Mouse (Mus musculus) c-Kit-positive CD71-positive TER-119-negative erythroid progenitor cells, embryonic 14.5 days (primary cell): ENCODE data around the gene Cacna2d1.

ENCODE experiments used
- DNase-seq: peaks from one replicate; pipeline ENCODE4 v3.0.0-alpha.2; 2013; ENCODE audit warnings: low read depth

Cacna2d1 gene

DNA sequence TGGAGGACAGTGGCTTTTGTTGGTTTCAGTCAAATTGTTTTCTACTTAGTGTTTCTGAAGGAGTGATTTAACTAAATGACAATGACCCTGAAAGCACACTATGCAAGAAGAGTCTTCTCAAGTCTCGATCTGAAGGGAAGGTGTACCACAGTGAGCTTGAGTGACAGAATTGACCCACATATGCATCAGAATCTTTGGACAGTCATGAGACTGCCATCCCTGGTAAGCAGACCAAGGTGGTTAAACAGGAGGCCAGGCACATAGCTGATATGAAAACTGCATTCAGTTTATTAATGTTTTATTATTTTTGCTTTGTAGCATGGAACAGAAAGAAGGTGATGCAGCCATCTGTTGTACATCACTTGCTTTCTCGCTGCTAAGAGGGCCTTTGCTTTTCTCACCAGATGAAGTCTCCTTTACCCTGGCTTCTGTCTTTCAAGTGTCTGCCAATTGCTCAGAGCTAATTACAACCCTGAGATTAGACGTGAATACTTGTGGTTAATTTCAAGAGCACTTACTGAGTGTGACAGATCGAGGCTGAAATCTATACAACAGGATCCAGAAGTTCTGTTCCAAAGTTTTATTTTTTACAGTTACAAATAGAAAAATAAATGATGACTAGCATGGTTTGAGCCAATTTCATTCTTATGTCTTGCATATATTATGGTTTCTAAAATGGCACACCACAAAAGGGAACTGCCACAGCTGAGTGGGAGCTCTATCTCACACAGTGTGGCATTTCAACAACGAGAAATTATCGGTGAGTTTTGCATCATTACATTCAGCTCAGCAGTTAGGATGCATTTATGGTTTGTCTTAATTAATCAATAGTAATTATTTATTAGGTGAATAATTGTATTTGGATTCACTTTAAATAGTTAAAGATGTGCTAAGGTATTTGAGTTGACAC is 221.1 kb downstream of the Cacna2d1 start:
- DNase-seq = no peak

DNA sequence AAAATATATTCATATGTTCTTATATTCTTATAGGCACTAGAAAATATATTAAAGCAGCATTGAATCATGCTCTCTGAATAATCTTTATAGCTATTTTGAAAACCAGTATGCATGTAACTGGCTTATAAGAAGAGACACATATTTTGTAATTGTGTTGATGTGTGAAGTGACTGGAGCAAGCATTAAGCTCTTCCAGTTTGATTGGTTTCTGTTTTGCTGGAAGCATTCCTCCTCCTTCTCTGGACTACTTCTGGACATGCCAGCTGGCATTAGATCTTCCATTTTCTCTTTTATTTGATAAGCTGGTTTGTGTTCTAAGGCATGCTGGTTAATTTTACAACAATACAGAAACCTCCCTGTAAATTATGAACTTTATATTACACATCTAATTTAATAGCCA is 228.8 kb downstream of the Cacna2d1 start:
- DNase-seq = no peak

DNA sequence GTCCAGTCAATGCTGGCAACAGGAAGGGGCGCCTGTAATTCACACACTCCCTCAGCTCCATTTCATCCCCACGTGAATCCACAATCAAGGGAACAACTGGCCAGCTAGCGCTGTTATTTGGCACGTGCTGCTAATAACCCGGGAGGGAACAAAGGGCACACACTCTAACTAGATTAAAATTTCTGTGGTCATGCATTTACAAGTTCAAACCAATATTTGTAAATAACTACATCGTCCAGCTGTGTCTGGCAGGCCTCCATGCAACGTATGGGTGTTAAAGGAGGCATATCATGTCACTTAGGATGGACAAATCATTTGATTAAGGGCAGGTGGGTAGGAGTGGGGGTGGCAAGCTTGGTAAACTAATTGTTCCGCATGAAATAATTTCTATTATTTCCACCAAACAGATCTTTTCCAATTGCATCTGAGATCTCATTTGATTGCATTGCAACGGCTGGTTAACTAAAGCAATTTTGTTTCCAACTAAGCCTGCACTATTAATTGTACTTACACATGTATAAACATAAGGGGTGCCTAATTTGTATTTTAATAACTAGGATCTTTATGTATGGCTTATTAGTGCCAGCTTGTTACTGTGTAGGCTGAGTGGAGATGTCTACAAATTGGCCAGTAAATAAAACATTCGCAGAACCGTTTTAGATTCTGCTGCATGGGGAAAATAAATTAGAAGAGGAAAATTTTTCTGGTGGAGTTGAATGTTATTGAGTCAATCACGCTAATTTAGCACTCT is 231.8 kb downstream of the Cacna2d1 start:
- no peak for DNase-seq

DNA sequence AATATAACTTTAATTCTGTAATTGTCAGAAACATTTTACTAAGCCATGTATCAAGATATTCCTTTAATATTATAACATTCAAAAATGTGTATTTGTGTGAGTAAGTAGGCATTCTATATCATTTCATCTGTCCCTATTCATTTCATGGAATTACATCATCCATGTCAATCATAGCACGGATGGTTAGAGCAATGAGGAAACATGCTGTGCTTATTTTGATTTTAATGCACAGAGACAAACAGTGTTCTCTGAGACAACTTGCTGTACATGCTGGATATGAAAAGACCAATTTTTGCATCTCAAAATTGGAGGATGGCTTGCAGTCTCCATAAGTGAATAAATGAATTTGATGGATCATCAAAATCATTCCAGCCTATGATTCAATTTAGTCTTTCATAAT is 232.4 kb downstream of the Cacna2d1 start:
- DNase-seq = no peak

DNA sequence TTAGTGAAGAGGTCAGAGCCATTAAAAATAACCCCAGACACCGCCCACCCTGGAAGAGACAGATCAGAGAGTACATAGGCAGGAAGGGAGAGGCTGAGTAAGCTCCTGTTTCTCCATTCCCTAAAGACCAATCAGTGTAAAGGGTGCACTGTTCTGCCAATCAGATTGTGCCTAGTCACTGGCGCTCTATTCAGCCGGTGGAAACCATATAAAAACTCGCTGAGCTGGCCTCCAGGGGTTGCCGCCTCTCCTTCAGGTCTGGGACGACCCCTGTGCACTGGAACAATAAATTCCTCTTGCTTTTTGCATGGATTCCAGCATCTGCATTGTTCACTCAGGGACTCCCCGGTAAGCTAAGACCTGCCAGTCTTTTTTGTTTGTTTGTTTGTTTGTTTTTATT is 246.6 kb downstream of the Cacna2d1 start:
- no peak for DNase-seq

DNA sequence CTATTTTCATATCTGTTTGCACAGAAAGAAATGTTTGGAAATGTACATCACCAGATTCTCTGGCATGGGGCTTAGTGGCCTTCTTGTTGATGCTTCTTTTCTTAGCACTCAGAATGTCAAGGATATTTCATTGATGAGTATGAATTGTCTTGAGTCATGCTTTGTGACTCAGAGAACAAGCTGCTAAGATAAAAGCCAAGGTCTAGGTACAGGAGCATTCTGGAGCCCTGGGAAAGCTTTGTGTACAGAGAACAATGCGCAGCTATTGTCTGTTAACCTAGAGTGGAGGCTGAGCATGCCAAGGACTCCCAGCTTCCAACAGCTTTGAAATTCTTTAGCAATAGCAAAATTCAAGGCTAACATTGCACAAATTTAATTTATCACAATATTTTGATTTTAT is 249.6 kb downstream of the Cacna2d1 start:
- no peak for DNase-seq

DNA sequence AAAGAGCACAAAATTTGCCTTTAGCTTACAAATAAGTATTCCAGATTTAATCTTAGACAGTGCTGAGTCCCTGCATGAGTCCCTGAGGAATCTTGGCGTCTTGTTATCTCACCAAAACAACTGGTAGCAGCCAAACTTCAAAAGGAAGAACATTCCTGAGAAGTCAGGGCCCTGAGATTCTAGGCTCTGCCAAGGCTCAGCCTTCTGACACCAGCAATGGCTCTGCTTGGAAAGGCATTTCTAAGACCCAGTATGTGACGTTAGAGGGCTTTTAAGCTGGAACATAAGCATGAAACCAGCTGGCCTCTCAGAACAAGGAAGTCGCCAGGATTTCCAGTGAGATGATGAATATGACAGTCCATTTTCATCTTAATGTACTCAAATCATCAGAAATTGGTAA is 253.4 kb downstream of the Cacna2d1 start:
- no peak for DNase-seq

DNA sequence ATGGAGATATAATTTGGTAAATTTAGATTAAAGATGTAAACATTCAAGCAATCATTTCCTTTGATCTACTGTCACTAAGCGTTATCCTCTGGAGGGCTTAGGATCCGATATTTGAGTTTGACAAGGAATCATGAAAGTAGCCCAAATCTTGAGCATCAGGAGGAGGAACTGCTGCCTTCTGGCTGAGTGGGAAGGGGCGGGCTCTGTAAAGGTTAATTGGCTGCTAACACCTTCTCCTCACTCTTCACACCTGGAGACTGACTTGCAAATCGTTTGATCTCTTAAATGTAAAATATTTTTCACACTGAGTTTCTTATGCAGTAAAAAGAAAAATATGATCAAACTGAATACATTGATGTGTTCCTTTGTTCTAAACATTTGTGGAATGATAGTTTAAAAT is 255.4 kb downstream of the Cacna2d1 start:
- no peak for DNase-seq

DNA sequence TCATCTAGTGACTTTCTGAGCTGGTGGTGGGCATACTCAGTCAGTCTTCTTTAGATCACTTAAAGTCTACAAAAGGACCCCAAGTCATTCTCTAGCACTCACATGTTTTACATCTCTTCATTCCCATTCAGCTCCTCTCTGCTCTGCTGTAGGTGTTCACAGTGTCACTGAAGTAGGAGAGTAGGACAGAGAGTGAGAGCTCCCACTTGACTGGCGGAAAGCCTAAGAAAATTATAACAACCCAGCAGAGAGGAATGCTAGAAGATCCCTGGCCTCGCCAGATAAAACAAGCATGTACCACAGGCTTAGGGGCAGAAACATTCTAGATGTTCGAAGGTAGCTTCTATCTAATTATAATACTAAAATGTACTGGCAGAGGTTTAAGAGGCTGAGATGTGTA is 256.7 kb downstream of the Cacna2d1 start:
- no peak for DNase-seq

DNA sequence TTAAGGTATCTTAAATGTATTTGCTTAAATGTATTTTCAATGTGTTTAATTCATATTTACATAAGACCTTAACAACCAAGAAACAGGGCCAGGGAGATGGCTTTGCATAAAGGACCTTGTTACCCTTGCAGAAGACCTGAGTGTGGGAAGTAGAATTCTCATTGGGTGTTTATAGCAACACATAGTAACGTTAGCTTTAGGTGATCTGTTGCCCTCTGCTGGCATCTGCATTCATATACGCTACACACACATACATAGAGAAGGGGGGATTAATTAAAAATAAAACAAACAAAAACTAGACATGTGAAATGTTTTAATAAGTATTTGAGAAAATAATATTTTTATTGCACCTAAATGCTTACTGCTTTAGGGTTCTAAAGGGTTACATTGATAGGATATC is 265.3 kb downstream of the Cacna2d1 start:
- no peak for DNase-seq

DNA sequence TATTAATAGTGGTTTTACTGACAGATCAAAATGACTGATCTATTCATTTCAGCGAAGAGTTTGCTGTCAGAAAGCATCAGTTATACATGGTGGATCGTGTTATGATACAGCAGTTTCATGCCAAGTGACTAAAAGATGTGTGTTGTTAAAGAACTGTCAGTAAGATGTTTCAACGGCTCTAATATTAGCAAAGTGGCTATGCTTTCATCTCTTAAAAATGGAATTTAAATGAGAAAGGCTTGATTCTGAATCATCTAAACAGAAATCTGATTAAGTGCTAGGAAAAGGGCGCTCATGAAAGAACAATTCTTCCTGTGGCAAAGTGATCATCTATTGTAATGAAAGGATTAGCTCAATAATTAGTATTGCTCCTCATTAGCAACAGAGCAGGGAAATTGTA is 287.5 kb downstream of the Cacna2d1 start:
- no peak for DNase-seq

DNA sequence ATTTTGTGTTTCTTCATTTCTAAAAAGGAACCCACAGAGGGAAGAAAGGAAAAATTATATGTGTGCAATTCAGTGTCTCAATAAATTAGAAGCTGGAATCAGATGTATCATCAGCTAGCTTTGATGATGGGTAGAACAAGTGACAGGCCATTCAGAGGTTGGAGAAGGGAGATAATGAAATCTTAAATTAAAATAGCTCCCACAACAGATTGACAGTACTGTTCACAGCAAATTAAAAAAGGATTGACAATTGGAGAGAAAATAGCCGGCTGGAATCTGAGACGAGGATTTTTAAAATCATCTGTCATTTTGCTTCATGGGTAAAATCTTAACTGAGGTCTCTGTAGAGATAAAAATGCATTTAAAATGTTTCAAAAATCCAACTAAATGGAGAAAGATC is 290.9 kb downstream of the Cacna2d1 start:
- no peak for DNase-seq

DNA sequence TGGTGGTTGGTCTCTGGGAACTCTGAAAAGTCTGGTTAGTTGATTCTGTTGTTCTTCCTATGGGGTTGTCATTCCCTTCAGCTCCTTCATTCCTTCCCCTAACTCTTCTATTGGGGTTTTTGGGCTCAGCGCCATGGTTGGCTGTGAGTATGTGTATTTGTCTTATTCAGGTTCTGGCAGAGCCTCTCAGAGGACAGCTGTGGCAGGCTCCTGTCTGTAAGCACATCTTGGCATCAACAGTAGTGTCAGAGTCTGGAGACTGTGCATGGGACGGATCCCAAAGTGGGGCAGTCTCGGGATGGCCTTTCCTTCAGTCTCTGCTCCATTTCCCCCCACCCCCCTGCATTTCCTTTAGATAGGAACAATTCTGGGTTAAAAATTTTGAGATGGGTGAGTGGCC is 294.9 kb downstream of the Cacna2d1 start:
- no peak for DNase-seq

DNA sequence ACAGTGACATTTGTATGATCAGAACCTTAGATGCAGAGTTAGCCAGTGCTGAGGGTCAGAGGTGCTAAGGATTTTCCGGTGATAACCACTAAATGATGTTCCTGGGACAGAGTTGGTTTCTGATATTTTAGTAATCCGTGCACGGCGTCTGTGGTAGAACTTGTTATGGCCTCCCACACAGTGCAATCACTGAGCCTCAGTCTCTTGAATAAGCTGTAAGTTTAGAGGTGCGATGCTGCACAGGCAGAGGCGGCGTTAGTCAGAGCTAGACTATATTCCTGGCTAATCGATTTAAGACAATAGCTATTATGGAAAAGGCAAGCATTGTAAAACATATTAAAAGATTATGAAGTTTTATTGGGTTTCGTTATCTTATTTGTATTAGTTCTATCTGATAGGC is 297.0 kb downstream of the Cacna2d1 start:
- no peak for DNase-seq

DNA sequence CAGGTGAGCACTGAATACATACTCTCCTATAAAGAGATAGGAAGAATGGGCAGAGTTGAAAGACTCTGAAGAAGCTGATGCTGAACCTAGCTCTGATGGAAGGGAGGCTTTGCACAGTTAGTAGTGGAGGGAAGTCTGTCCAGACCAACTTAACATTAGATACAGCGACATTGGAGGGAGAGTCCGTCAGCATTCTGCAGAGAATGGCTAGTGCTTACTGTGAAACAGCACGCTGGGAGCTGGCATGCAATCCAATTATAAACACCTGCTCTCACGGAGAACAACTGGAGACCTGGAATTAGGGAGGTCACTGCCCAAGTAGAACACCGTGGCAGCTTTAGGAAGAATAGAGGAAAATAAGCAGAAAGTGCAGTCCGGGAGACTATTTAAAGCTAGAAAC is 300.4 kb downstream of the Cacna2d1 start:
- DNase-seq = no peak

DNA sequence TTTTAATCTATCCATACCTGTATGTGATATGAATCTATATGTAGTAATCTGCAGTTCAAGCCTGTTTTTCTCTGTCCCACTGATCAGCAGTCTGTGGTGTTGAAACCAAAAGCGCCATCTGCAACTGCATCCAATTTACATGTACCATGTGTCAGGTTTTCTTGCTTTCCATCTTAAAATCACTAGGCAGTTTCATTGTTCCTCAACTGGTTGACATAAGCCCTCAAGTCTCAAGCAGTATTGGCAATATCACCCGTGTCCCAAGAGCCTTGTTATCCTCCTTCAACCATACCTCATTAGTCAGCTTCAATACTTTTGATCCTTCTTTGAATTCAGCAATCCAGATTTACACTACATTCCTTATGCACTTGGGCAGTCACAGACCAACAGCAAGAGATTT is 301.4 kb downstream of the Cacna2d1 start:
- no peak for DNase-seq

DNA sequence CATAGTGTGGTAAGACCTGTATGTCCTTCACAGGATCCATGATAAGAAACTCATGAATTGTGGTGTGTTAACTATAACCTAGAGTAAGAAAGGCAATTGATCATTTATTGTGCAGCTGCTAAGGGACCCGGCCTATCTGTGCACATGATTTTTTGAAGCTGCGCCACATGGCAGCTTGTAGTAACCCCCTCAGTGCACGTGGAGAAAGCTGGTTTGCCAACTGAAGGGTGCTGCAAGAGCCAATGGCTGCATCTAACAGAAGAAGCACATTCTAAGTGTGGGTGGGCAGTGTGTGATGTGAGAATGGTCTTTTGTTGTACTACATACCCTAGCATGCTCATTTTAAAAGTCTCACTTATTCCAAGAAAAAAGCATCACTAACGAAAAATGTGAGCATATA is 302.1 kb downstream of the Cacna2d1 start:
- DNase-seq = no peak

DNA sequence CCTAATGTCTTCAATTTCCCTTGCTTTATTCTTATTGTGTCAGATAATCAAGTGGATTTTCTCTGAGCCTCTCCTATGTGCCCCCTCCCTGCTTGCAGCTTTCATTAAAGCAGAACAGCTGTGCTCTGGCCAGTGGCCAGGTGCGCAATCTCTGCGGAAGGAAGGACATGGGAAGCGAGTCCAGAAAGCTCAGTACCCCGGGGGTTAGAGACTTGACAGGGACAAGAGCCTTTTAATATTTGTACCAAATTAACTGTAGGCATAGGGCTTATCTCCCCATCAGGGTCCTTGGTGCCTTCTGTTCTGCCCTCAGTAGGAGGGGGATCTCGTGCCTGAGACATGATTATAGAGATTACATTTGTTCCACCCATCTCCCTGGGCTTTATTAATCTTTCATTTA is 303.5 kb downstream of the Cacna2d1 start:
- no peak for DNase-seq

DNA sequence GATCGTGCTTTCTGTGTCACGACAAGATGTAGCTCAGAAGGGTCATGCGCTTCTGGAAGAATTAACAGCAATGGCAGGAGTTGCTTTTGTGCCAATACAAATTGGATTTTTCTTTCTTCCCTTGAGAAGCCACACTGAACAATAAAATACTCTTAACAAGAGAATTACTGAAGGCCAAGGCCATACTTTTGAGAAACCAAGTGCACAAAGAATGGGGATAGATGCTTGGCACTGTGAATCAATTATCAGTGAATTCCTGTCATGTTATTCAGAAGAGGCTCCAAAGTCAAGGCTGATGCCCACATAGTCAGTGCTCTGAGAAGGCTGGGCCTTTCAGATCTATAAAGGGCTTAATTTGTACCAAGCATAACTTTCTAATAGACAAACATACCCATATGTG is 305.8 kb downstream of the Cacna2d1 start:
- no peak for DNase-seq

DNA sequence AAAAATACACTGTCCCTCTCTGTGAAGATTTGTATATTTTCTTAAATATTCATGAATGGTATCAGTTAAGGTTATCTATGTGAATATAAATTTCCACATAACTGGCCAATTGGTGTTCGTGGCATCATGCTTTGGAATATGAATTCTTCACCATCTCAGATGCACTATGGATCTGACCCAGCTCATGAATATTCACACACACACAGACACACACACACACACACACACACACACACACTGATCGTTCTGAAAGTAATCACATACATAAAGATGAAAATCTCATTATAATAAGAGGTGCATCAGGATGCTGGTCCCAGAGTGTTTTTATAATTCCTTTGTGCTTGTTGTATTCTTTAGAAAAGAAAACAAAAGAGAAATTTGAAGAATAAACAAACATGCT is 309.1 kb downstream of the Cacna2d1 start:
- DNase-seq = no peak

DNA sequence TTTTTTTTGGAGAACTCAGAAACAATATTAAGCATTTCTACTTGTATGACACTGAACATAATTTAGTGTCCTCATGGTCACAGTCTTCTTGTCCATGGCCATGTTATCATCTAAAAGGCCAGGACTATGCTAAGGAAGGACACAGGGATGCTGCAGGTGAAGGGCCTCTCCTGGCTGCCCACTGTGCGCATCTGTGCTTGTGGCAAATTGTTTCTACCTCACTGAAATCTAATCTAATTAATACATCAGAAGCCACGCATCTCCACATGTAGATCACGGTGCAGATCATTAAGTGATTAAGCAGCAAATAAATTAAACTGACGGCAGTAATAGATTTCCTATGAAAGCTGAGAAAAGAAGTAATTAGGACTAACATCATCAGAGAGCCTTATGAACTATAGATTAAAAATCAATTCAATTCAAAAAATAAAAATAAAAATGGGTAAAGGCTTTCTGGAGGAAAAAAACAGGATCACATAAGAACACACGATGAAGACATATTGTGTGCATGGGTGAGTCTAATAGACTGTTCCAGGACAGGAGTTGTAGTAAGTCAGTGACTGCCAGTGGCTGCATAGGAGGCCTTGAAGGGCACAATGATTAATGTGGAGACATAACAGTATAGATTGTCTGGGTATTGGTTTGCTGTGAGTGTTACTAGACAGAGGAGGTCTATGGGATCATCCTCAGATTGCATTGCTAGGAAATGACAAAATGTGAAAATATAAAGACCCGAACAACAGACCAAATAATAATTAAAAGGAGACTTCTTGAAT is 318.4 kb downstream of the Cacna2d1 start:
- DNase-seq = no peak

DNA sequence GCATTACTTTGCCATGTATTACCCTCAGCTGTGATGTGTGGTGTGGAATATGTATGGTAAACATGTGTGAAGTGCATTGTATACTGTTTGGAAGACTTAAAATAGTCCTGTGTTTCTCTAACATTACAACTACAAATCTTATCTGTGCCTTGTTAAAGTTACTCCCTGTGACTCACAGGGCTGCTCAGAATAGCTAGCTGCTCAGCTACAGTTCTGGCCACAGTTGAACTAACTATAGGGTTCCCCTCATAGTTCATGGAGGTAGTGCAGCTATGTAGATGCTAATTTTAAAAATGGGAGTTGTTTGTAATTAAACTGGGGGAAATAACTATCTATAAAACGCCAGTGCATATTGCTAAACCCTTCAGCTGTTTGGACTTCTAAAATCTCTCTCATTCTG is 319.3 kb downstream of the Cacna2d1 start:
- no peak for DNase-seq

DNA sequence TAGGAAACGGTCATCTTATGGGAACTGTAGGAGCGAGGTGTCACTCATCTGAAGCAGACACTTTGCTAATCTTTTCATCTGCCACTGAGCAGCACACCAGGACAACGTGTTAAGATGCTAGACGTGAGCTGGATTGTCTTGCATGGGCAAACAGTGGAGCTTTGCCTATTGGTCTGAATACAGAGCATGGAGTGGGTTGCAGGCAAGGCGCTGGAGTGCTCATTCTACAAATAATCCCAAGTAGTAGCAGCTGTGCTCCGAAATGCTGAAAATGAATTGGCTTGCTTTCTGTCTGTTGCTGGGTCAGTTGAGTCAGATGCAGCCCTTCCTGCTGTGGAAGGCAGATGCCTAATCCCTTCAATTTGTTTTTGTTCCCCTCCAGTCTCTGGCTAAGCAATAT is 330.9 kb downstream of the Cacna2d1 start:
- no peak for DNase-seq
